Mouse (Mus musculus) left cerebral cortex, adult 2 months (tissue): Measurements from ENCODE around the gene Tmem117. TPM values are rescaled to one million over a fixed set of nuclear protein-coding genes. Genes with fewer than 3 reads are reported as not detected.

ENCODE experiments used
- DNase-seq, 2 experiments: peaks; one replicate each; pipeline ENCODE4 v3.0.0; 2021 to 2022; ENCODE audit warnings: low spot score in 2 of 2, mixed read lengths in 1 of 2; ENCODE audit errors: extremely low spot score in 1 of 2
- H3K27ac ChIP-seq: fragments of 200-600 bp; 2 replicates; pipeline ENCODE4 v1.8.1; 2022
- H3K4me3 ChIP-seq: fragments of 200-600 bp; 2 replicates; pipeline ENCODE4 v1.8.1; 2022
- CTCF ChIP-seq: fragments of 200-600 bp; IDR thresholded peaks from 2 replicates; pipeline ENCODE4 v1.8.1; 2022; ENCODE audit warnings: antibody characterized with exemption, mild to moderate bottlenecking, moderate library complexity
- intact Hi-C: fragments of 180-260 bp; cut with DNase I; formaldehyde crosslinking; loops from one replicate; pipeline ENCODE4 v1.15.1; 2025
- total RNA-seq, 2 experiments: library from RNA; stranded (reverse); gene quantifications; 2 replicates each; pipeline ENCODE4 v1.2.3; 2021

The Tmem117 gene
- total RNA-seq, 2 experiments from 2014 or later: 6.1 to 6.5 TPM

DNA sequence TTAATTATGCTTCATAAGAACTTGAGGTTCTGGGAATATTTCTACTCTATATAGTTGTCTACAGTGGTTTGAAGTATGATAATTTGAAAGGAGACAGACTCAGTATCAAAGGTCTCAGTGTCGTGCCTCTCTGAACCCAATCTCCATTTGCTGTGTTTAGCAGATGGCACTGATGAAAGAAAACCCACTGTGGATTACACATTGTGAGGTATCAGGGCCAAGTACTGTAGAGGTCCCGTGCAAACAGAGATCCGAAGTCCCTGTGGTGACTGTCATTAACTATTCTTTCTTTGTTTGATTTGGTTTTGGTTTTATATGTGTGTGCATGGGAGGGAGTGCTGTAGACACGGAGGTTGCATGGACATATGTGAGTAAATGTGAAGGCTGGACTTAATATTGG, 304.0 kb downstream of the Tmem117 start:
- intact Hi-C loops: no loop called here
- no peak for DNase-seq
- H3K27ac ChIP-seq: no peak overlapping the region
- H3K4me3 ChIP-seq: no peak overlapping the region
- TF ChIP-seq CTCF: no peak

DNA sequence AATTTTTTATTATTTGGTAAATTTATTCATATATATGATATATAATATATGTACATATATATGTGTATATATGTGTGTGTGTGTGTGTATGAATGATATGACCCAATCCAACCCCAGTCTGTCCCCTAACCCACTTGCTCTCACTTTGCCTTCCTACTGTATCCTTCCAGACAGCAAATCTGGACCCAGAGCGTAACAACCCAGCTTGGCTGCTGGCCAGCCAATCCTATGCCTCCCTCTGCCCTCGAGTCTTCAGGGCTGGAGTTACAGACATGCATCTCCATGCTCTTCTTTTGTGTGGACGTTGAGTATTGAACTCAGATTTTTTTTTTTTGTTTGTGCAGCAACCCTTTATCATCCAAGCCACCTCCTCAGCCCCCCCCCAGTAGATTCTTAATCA, 304.4 kb downstream of the Tmem117 start:
- H3K27ac ChIP-seq: no peak overlapping the region
- TF ChIP-seq CTCF: no peak
- DNase-seq: no peak
- no peak overlapping the region for H3K4me3 ChIP-seq
- intact Hi-C loops: no loop called here

DNA sequence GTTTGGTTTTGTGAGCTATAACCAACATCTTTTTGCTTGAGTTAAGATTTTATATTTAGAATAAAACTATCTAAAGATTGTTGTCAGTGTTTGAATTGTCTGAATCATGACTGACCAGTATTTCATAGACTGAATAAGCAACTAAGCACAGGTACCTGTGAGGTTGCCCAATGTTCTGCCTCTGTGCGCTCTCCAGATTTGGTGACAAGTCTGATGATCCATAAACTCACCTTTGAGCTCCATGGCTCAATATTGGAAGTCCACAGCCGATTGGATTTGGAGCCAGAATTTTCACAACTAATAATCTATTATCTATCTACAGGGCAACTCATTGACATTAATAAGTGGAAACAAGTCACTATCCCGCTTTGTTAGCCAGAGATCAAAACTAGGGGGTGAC, 312.9 kb downstream of the Tmem117 start:
- no peak for DNase-seq
- no peak for TF ChIP-seq CTCF
- Histone ChIP-seq H3K27ac (no peak overlapping the region), H3K4me3 (no peak overlapping the region)
- intact Hi-C loops: no loop called here

DNA sequence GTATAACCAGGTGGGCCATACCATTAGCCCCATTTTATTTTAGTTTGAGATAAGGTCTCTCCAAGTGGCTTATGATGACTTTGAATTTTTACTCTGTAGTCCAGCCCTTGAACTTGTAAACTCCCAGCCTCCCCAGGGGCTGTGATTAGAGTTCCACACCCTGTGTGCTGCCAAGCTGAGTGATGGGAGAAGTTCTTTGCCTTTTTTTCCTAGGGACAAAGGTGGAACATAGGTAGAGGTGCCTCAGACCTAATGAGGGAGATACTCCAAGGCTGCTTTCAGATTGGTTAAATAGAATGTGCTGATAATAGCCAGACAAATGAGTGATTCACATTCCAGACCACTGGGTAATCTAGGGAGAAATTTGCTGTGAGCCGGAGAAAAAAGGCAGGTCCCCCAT, 313.4 kb downstream of the Tmem117 start:
- intact Hi-C loops: no loop called here
- no peak for DNase-seq
- TF ChIP-seq CTCF: no peak
- no peak overlapping the region for H3K27ac ChIP-seq
- no peak overlapping the region for H3K4me3 ChIP-seq

DNA sequence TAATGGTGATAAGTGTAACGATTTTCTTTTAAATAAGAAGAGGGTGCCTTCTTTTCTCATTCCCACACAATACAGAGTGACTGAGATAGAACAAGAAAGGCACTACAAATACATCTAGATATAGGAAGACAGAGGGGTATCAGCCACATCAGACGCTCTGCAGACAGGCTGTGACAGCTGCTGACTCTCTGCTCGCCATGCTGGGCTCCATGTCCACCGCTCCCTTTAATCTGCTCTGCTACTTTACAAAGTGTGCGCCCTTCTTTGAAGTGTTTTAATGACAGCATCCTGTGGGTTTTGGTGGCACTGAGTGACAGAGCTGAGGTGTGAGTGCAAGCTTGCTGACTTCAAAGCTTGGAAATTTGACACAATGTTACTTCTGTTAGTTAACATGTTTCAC, 314.9 kb downstream of the Tmem117 start:
- no peak for DNase-seq
- H3K4me3 ChIP-seq: no peak overlapping the region

DNA sequence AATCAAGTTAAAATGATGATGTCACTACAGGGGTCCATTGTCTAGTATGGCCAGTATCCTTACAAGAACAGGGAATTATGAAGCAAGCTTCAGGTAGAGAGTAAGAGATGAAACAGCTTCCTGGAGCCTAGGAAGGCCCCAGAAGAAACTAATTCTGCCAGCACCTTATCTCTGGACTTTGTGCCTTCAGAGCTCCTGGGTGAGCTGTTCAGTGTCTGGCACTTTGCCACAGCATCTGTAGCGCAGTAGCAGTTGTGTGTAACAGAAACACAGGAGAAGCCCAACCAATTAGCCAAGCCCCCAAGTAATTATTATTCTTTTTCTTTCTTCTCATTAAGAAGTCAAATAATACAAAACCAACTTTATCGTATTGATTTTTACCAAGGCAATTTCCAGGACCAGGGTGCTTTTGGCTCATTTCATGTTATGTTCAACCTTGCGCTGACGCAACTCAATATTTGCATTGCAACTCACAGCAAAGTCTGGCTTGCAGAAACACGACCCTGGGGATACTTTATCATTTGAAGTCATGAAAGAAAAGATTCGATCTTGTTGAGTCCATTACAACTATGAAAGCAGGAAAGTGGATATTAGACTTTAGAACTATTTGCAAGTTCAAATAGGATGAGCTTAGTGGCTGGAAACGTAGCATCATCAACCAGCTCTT, 322.5 kb downstream of the Tmem117 start:
- no peak for DNase-seq

More for the DNA sequence above, 314.9 kb downstream of the Tmem117 start:
- no peak overlapping the region for H3K27ac ChIP-seq
- intact Hi-C loops: no loop called here
- TF ChIP-seq CTCF: no peak

DNA sequence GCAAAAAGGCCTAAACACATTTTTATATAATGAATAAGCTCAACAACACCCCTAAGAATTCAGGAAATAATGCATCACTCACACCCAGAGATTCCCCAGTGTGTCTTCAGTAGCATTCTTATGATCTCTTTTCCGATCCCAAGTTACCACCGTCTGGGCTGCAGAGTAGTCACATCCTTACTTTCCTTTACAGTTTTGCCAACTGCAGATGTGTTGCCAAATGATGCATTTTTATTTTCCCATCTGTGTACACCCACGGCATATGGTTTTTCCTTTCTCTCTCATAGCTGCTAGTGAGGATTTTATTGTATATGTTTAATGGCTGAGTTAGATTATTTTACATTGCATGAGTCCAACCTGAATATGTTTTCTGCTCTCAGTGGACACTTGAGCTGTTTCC, 327.7 kb downstream of the Tmem117 start:
- intact Hi-C loops: no loop called here
- Histone ChIP-seq H3K27ac (no peak overlapping the region; the same call in 1 of the 2 replicates), H3K4me3 (no peak overlapping the region)
- no peak for TF ChIP-seq CTCF
- DNase-seq: no peak

More for the DNA sequence above, 322.5 kb downstream of the Tmem117 start:
- H3K27ac ChIP-seq: no peak overlapping the region
- intact Hi-C loops: no loop called here
- no peak overlapping the region for H3K4me3 ChIP-seq
- no peak for TF ChIP-seq CTCF

DNA sequence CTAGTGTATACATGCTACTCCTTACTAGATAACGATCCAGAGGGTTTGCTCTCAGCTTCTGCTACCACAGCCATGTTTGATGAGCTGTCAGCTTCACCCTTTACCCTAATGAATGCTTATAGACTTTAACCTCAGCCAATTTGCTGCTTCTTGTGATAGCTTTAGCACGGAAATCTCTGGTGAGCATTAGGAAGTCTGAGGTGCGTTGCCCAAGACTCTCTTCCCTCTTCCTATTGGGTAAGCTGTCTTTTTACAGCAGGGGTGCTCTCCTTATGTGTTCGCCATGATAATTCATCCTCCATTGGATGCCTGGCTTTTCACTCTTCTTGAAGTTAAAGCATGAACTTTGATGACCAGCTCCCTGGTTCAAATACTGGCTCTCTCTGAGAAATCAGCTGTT, 328.2 kb downstream of the Tmem117 start:
- Histone ChIP-seq H3K27ac (peak overlapping the region; percentile 4; the same call in 1 of the 2 replicates), H3K4me3 (no peak overlapping the region)
- DNase-seq: no peak
- intact Hi-C loops: no loop called here
- TF ChIP-seq CTCF: no peak

DNA sequence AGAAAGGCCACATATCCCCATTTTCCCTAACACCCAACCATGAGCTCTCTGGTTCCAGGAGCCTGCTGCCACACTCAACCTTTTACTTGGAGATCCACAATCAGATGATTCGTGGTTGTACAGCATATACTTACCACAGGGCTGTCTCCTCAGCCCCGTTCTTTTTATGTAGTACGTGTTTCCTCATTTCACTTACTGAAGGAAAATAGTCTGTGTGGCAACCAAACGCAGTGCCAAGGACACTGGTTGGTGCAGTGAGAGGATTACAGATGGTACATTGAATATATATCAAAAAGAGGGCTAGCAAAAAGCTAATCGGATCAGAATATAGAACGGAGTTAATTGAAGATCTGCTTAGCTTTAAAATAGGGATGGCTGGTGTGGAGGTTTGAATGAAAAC, 338.0 kb downstream of the Tmem117 start:
- no peak for DNase-seq
- intact Hi-C loops: loop anchor here (5.0 kb wide), 1 partner anchor 105 kb away; no protein-coding TSS in a partner anchor

DNA sequence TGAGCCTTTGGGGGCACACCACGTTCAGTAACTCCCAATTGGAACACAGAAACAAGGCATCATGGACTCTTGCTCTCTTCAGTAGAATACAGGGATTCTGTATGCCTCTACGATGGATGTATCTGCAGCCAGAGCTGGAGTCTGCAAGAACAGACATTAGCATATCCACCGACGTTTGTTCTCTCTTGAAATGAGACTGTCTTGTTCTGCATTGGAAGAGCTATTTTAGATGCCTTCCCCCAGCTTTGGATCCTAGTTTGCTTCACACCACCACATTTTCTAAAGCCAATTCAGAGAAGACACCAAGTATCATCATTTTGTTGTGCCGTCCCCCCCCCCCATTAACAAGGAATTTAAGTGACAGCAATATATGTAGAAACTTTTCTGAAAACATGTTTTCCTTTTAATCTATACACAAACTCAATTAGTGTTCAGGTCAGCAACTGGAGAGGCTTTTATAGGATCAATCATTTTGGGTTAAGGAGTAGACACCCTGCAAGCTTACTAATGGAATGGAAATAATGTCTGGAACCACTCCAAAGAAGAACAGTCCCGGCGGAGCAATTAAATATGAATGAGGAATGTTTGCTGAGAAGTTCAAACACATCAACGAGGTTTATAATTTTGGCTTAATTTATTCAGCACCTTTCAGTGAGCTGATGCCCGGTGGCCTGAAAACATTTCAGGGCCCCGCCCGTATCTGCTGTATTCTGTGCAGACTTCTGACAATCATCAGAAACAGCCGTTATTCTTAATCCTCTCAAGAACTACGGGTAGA, 339.6 kb downstream of the Tmem117 start:
- intact Hi-C loops: loop anchor here (5.0 kb wide), 1 partner anchor 106 kb away; no protein-coding TSS in a partner anchor

More for the DNA sequence above, 338.0 kb downstream of the Tmem117 start:
- Histone ChIP-seq H3K4me3 (no peak overlapping the region), H3K27ac (peak overlapping the region; percentile 1; the same call in 1 of the 2 replicates)
- TF ChIP-seq CTCF: no peak

DNA sequence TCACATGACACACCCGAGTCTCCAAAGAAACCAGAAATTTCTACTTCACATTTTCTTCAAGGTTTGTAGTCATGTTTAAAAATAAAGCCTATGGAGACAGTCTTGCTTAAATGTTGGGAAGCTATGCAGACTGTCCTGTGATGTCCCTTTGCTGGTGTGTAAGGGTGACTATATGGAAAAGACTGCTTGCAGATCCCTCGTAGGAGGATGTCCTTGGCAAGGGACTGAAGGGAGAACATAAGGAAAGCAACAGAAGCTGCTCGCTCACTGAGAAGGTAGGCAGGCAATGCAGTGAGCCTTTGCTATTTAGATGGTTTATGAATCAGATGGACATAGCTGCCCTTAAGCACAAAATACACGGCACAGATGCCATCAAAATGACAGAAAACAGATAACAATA, 352.8 kb downstream of the Tmem117 start:
- Histone ChIP-seq H3K4me3 (no peak overlapping the region), H3K27ac (peak overlapping the region; percentile 61)
- intact Hi-C loops: loop anchor here (2.0 to 5.0 kb wide), 2 partner anchors 63 to 209 kb away; no protein-coding TSS in a partner anchor
- TF ChIP-seq CTCF: no peak
- peak in 1 of 2 experiments; percentile 31 for DNase-seq

More for the DNA sequence above, 339.6 kb downstream of the Tmem117 start:
- DNase-seq: no peak
- TF ChIP-seq CTCF: no peak
- H3K27ac ChIP-seq: peak overlapping the region; percentile 82
- no peak overlapping the region for H3K4me3 ChIP-seq

DNA sequence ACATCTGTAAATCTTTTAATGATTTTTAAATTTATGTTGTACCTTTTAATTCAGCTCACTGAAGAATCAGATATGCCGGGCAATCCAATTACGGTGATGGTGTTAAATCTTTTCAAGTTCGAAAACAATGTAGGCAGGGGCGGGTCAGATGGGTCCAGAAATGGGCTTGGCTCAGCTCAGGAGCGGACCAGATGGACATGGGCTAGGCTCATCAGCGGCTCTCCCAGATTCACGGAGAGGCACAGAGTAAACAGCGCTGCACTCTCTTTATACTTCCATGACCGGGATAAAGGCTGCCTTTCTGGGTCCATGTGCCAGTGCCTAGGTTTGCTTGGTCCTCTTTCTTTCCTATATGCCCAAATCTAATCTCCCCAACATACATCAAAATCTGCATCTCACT, 366.3 kb downstream of the Tmem117 start:
- TF ChIP-seq CTCF: no peak
- intact Hi-C loops: no loop called here
- no peak for DNase-seq

More for the DNA sequence above, 366.3 kb downstream of the Tmem117 start:
- Histone ChIP-seq H3K4me3 (no peak overlapping the region), H3K27ac (no peak overlapping the region)
